Mouse (Mus musculus) embryonic fibroblast, embryonic 13.5 days (primary cell): ENCODE measurements around the gene Nek9. TPM values are rescaled to one million over a fixed set of nuclear protein-coding genes. Genes with fewer than 3 reads are reported as not detected.

ENCODE experiments used
- H3K27ac ChIP-seq: 2 replicates; pipeline ENCODE4 v1.5.1; 2012; ENCODE audit warnings: low read length, control low read depth, inconsistent platforms; ENCODE audit not compliant: insufficient read depth
- H3K4me1 ChIP-seq: 2 replicates; pipeline ENCODE4 v1.6.1; 2011; ENCODE audit warnings: low read length; ENCODE audit not compliant: control insufficient read depth, insufficient read depth
- H3K4me3 ChIP-seq: 2 replicates; pipeline ENCODE4 v1.5.1; 2011; ENCODE audit warnings: mild to moderate bottlenecking, control low read depth, low read length; ENCODE audit not compliant: insufficient read depth
- CTCF ChIP-seq: IDR thresholded peaks from 2 replicates; pipeline ENCODE4 v1.5.1; 2011; ENCODE audit warnings: mild to moderate bottlenecking, control low read depth, low read length, moderate library complexity, borderline replicate concordance; ENCODE audit not compliant: insufficient read depth
- POLR2A ChIP-seq: IDR thresholded peaks from 2 replicates; pipeline ENCODE4 v1.6.1; 2011; ENCODE audit warnings: low read depth, mild to moderate bottlenecking, control low read depth, low read length, moderate library complexity
- polyA plus RNA-seq: library from polyadenylated mRNA; stranded (reverse); fragments of >200 nt; gene quantifications from 2 replicates; pipeline ENCODE4 v1.2.4, GENCODE M21; 2011; ENCODE audit warnings: low read depth; ENCODE audit not compliant: missing spikeins, insufficient read length

Gene Nek9
- polyA plus RNA-seq, 1 experiment: 65.8 TPM

- Histone ChIP-seq H3K4me1 (no peaks in the 10 kb centered on the region), H3K27ac (no peak overlapping the region), H3K4me3 (no peak overlapping the region)
- TF ChIP-seq CTCF: no peak
- TF ChIP-seq POLR2A: no peak
These were observed 58.1 kb downstream of the Nek9 start for GRCm38 (mm10) chr12:85280845-85281651.

DNA sequence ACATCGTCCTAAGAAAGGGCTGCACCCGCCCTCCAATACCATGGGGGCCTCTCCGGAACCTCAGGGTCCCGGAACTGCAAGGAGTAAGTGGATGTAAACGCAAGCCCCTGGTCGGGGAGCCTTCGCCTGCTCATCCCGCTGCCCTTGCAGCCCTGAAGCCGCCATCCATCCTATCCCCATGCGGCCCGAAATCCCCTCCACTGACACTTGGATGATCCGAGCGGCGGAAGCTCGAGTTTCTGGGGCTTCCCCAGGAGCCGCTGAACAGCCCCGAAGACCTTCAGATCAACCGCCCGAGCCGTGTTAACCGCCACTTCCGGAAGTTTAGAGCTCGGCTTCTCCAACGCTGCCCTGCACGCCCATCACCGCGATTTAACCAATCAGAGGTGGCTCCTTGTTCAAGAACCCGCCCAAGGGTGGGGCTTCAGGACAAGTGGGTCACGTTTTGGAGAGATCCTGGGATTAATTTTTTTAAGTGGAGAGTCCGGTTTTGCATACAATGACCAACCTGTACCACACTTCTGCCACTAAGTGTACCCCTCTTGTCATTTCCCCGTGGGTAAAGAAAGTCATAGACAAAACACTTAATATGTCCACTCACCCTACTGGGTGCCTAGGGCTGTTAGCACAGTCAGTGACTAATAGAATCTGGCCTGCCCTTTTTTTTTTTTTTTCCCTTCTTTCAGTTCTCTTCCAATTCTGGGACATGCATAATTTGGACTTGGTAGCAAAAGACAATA is 58.9 kb downstream of the Nek9 start:
- no peak for TF ChIP-seq CTCF
- TF ChIP-seq POLR2A: peak; percentile 63
- Histone ChIP-seq H3K27ac (peak overlapping the region; percentile 43; the same call in 1 of the 2 replicates), H3K4me3 (peak overlapping the region; percentile 75), H3K4me1 (no peaks in the 10 kb centered on the region)

- H3K4me1 ChIP-seq: no peaks in the 10 kb centered on the region
- H3K4me3 ChIP-seq: peak overlapping the region; percentile 75
- TF ChIP-seq POLR2A: no peak; the same call in 1 of the 2 replicates
- no peak overlapping the region for H3K27ac ChIP-seq
These were observed 59.6 kb downstream of the Nek9 start for GRCm38 (mm10) chr12:85279396-85280080.

- no peak overlapping the region for H3K27ac ChIP-seq
- TF ChIP-seq POLR2A: no peak
- TF ChIP-seq CTCF: no peak
- H3K4me1 ChIP-seq: no peaks in the 10 kb centered on the region
- no peak overlapping the region for H3K4me3 ChIP-seq
These were observed 60.2 kb downstream of the Nek9 start for GRCm38 (mm10) chr12:85278919-85279318.

- Histone ChIP-seq H3K4me1 (peaks cover 3% of the 10 kb centered on the region; the same call in 1 of the 2 replicates), H3K4me3 (no peak overlapping the region), H3K27ac (no peak overlapping the region)
- TF ChIP-seq CTCF (no peak), POLR2A (no peak)
These were observed 62.9 kb downstream of the Nek9 start for GRCm38 (mm10) chr12:85276273-85276672.

GRCm38 (mm10) chr12:85273508-85273907 is 65.7 kb downstream of the Nek9 start:
- no peak overlapping the region for H3K27ac ChIP-seq
- H3K4me3 ChIP-seq: no peak overlapping the region
- H3K4me1 ChIP-seq: peaks cover 3% of the 10 kb centered on the region; the same call in 1 of the 2 replicates
- TF ChIP-seq POLR2A (no peak), CTCF (no peak)

GRCm38 (mm10) chr12:85271843-85272206 is 67.3 kb downstream of the Nek9 start:
- Histone ChIP-seq H3K27ac (no peak overlapping the region), H3K4me3 (no peak overlapping the region), H3K4me1 (peaks cover 3% of the 10 kb centered on the region; the same call in 1 of the 2 replicates)
- TF ChIP-seq POLR2A (no peak), CTCF (no peak)

DNA sequence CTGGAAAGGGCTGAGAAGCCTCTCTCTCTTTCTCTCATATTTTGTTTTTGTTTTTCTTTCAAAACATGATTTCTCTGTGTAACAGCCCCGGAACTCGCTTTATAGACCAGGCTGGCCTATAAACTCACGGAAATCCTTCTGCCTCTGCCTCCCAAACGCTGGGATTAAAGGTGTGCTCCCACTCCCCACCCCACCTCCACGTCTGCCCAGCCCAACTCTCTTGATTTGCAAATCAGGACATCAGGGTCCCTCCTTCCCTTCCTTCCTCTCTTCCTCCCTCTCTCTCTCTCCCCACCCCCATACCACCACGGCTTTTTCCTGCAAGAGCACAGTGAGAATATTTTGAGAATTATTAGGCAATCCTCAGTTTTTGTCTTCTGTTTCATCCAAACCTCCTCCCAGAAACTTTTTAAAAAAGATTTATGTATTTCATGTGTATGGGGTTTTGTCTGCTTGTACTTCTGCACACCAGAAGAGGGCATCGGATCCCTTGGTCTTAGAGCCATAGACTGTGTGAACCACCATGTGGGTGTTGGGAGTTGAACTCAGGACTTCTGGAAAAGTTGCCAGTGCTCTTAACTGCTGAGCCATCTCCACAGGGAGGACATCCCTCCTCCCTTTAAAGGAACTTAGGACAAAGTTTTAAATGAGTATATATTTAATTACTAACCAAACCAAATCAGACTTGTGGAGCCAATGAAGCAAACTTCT is 67.9 kb downstream of the Nek9 start:
- no peak for TF ChIP-seq CTCF
- Histone ChIP-seq H3K4me1 (peaks cover 3% of the 10 kb centered on the region; the same call in 1 of the 2 replicates), H3K27ac (no peak overlapping the region), H3K4me3 (no peak overlapping the region)

DNA sequence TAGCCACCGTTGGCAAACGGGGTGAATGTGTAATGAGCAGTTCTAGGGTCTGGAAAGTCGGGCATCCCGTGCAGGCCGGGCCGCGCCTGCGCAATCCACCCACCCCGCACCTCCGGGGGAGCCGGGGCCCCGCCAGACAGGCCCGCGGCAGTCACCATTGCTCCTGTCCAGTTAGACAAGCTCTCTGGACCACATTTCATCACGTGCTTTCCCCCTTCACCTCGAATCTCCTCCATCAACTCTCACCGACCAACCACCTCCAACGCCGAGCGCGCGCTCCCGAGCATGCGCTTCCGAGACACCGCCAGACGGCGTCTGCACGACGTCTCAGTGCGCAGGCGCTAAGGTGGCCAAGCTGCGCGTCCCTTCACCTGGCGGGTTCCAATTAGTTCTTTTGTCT is 68.8 kb downstream of the Nek9 start, which contains the start of gene Mlh3:
Gene Mlh3 (minus strand): TSS at position 281 of the 400 bp plus-strand sequence.
- H3K27ac ChIP-seq: no peak within 1 kb of the TSS
- H3K4me3 ChIP-seq: peak within 1 kb of the TSS; percentile 40
- TF ChIP-seq POLR2A: peak; percentile 79
- TF ChIP-seq CTCF: peak; percentile 34; the same call in 1 of the 2 replicates
- peaks cover 3% of the 10 kb centered on the region for H3K4me1 ChIP-seq
